Mouse (Mus musculus): ENCODE results near the gene Ttc7b. TPM values are rescaled to one million over a fixed set of nuclear protein-coding genes. Genes with fewer than 3 reads are reported as not detected.

Ttc7b gene
- polyA plus RNA-seq, 1 experiment from 2014 or later, result 6.3 TPM

DNA sequence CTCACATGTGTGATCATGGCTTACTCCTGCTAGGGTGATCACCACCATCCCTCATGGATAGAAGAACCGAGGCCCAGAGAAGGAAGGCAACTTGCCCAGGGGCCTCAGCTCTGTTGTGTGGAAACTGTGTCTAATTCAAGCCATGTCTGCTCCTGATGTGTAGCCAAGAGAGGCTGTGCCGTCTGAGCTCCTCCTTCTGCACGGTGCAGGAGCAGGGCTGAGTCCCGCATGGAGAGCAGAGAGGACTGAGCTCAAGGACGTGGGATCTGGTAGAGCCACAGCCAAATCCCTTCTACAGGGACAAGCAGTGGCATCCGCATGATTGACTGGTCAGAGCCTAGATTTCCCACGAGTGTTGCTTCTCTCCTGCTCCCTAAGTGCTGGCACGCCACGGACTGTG, 204.5 kb downstream of the Ttc7b start:
- no peak overlapping the region for H3K4me3 ChIP-seq (replicated peaks)
- peaks cover 11% of the 10 kb centered on the region for H3K36me3 ChIP-seq
- peak; percentile 41 for ATAC-seq
- WGBS, result 76% methylated on average over 9 of the region's 9 CpGs
- H3K27me3 ChIP-seq, result no peaks in the 10 kb centered on the region
- peak overlapping the region; percentile 87 for H3K27ac ChIP-seq
- H3K9ac ChIP-seq (replicated peaks), result 0 out of 2 replicates have a peak overlapping the region, but pooled peaks have one; percentile 30
- H3K4me1 ChIP-seq (replicated peaks), result peaks cover 73% of the 10 kb centered on the region
- no peak overlapping the region for H3K4me2 ChIP-seq (replicated peaks)
- H3K9me3 ChIP-seq, result no peaks in the 10 kb centered on the region

GRCm38 (mm10) chr12:100315119-100315885, 205.3 kb downstream of the Ttc7b start:
- 0 out of 2 replicates have a peak overlapping the region, but pooled peaks have one; percentile 7 for H3K9ac ChIP-seq (replicated peaks)
- H3K4me2 ChIP-seq (replicated peaks), result no peak overlapping the region
- 54% methylated on average over 8 of the region's 8 CpGs for WGBS
- H3K9me3 ChIP-seq, result no peaks in the 10 kb centered on the region
- no peak overlapping the region for H3K4me3 ChIP-seq (replicated peaks)
- ATAC-seq, result peak; percentile 49
- no peaks in the 10 kb centered on the region for H3K27me3 ChIP-seq
- peak overlapping the region; percentile 87 for H3K27ac ChIP-seq
- H3K4me1 ChIP-seq (replicated peaks), result peaks cover 81% of the 10 kb centered on the region
- H3K36me3 ChIP-seq, result peaks cover 11% of the 10 kb centered on the region

DNA sequence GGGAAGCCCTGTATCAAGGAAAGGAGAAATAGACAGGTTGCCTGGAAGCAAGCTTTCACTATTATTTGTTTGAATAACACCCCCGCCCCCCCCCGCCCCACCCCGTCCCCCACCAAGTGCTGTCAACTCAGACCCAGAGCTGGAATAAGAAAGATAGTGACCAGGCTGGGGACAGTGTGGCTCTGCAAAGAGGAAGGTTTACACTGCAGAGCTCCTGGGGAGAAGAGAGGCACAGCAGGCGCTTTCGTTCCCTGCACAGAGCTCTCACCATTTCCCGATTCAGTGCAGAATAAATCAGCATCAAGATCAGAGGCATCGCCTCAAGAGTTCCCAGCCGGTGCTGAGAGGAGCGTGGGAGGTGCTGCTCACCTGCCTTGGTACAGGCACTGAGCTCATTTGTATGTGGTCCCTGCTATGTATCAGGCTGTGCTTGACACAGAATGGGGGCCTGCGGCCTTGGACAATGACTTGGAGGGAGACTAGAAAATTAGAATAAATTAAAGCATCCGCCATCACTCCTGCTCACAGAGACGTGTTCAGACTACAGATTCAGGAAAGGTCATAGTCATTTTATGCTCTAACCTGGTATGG, 206.7 kb downstream of the Ttc7b start:
- H3K9me3 ChIP-seq, result no peaks in the 10 kb centered on the region
- 22% methylated on average over 12 of the region's 12 CpGs for WGBS
- no peaks in the 10 kb centered on the region for H3K27me3 ChIP-seq
- H3K27ac ChIP-seq, result peak overlapping the region; percentile 87
- peak overlapping the region; percentile 30; the same call in 1 of the 2 replicates for H3K9ac ChIP-seq (replicated peaks)
- ATAC-seq, result peak; percentile 78
- H3K36me3 ChIP-seq, result no peaks in the 10 kb centered on the region; the same call in 1 of the 2 replicates
- H3K4me2 ChIP-seq (replicated peaks), result peak overlapping the region; percentile 14; the same call in 1 of the 2 replicates
- H3K4me1 ChIP-seq (replicated peaks), result peaks cover 86% of the 10 kb centered on the region
- H3K4me3 ChIP-seq (replicated peaks), result no peak overlapping the region

- Histone ChIP-seq H3K27me3 (no peaks in the 10 kb centered on the region), H3K9me3 (no peaks in the 10 kb centered on the region), H3K4me2 (replicated peaks) (no peak overlapping the region), H3K4me3 (replicated peaks) (no peak overlapping the region), H3K27ac (peak overlapping the region; percentile 87), H3K36me3 (no peaks in the 10 kb centered on the region), H3K4me1 (replicated peaks) (peaks cover 90% of the 10 kb centered on the region), H3K9ac (replicated peaks) (0 out of 2 replicates have a peak overlapping the region, but pooled peaks have one; percentile 30)
- 77% methylated on average over 6 of the region's 6 CpGs for WGBS
- ATAC-seq, result no peak
Measured at GRCm38 (mm10) chr12:100313209-100313608, 207.4 kb downstream of the Ttc7b start.

GRCm38 (mm10) chr12:100310471-100311392, 209.9 kb downstream of the Ttc7b start:
- Histone ChIP-seq H3K27me3 (no peaks in the 10 kb centered on the region), H3K9ac (replicated peaks) (no peak overlapping the region), H3K9me3 (no peaks in the 10 kb centered on the region), H3K36me3 (no peaks in the 10 kb centered on the region), H3K27ac (0 out of 2 replicates have a peak overlapping the region, but pooled peaks have one; percentile 45), H3K4me2 (replicated peaks) (no peak overlapping the region), H3K4me1 (replicated peaks) (peaks cover 90% of the 10 kb centered on the region), H3K4me3 (replicated peaks) (no peak overlapping the region)
- 57% methylated on average over 6 of the region's 6 CpGs for WGBS
- ATAC-seq, result no peak

- Histone ChIP-seq H3K27me3 (no peaks in the 10 kb centered on the region), H3K4me1 (replicated peaks) (peaks cover 85% of the 10 kb centered on the region), H3K9ac (replicated peaks) (no peak overlapping the region), H3K36me3 (no peaks in the 10 kb centered on the region), H3K4me2 (replicated peaks) (no peak overlapping the region), H3K4me3 (replicated peaks) (no peak overlapping the region), H3K9me3 (no peaks in the 10 kb centered on the region), H3K27ac (peak overlapping the region; percentile 54; the same call in 1 of the 2 replicates)
- 71% methylated on average over 4 of the region's 4 CpGs for WGBS
- no peak for ATAC-seq
Measured at GRCm38 (mm10) chr12:100309201-100309600, 211.4 kb downstream of the Ttc7b start.

DNA sequence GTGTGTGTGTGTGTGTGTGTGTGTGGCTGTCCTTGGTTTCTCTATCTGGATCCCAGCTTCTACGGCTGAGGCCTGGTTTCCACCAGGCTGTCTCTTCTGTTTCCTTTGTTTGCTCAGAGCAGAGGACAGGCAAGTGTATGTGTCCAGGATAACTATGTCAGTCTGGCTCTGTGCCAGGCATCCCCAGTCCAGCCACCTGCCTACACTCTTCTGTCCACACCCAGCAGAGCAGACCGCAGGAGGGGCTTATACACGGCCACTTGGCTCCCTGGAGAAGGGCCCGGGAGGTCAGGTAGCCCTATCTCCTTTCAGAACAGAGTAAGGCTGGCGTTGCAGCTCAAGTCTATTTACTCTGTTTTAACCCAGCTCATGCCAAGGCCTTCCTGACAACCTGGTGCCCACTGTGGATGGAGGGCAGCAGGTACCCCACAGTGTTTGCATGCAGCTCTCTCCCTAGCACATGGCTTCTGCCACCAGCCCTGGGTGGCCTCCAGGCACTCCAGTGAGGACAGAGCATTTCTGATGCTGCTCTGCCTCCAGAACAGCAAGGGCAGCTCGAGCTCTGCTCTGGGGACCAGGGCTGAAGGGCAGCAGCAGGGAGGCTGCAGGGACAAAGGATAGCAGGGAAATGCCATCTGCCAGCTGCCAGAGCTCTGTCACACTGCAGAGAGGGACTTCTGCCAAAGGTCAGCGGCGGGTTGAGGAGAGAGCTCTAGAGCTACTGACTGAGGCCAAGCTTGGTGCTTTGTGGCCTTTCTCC, 212.9 kb downstream of the Ttc7b start:
- no peaks in the 10 kb centered on the region for H3K9me3 ChIP-seq
- H3K27me3 ChIP-seq, result no peaks in the 10 kb centered on the region
- ATAC-seq, result peak; percentile 58
- H3K4me2 ChIP-seq (replicated peaks), result no peak overlapping the region
- peak overlapping the region; percentile 85 for H3K27ac ChIP-seq
- 35% methylated on average over 8 of the region's 8 CpGs for WGBS
- H3K4me3 ChIP-seq (replicated peaks), result no peak overlapping the region
- peak overlapping the region; percentile 24 for H3K9ac ChIP-seq (replicated peaks)
- no peaks in the 10 kb centered on the region for H3K36me3 ChIP-seq
- peaks cover 70% of the 10 kb centered on the region for H3K4me1 ChIP-seq (replicated peaks)

DNA sequence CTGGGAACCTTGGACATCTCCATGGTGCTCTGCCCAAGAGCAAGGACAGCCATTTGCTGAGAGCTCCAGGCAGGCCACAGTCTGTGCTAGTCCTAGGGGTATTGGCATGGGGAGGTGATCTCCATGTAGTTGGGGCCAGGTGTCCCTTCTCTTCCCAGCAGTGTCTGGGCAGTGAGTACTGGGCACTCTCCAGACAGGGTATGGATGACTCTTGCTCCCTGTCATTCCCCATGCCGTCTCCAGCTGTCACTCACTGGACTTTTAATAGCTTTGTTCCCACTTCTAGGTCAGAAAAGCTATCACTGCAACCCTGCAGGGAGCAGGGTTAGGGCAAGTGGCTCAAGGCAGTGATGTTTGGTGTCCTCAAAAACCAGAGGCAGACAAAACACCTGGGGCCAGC, 214.3 kb downstream of the Ttc7b start:
- no peak for ATAC-seq
- H3K27me3 ChIP-seq, result no peaks in the 10 kb centered on the region
- H3K27ac ChIP-seq, result no peak overlapping the region
- no peak overlapping the region for H3K9ac ChIP-seq (replicated peaks)
- 67% methylated on average over 1 of the region's 1 CpGs for WGBS
- H3K4me2 ChIP-seq (replicated peaks), result no peak overlapping the region
- no peak overlapping the region for H3K4me3 ChIP-seq (replicated peaks)
- peaks cover 62% of the 10 kb centered on the region for H3K4me1 ChIP-seq (replicated peaks)
- H3K36me3 ChIP-seq, result peaks cover 5% of the 10 kb centered on the region
- no peaks in the 10 kb centered on the region for H3K9me3 ChIP-seq

- ATAC-seq, result no peak
- Histone ChIP-seq H3K4me3 (replicated peaks) (no peak overlapping the region), H3K9me3 (no peaks in the 10 kb centered on the region), H3K4me2 (replicated peaks) (no peak overlapping the region), H3K4me1 (replicated peaks) (peaks cover 50% of the 10 kb centered on the region), H3K9ac (replicated peaks) (no peak overlapping the region), H3K27me3 (no peaks in the 10 kb centered on the region), H3K27ac (0 out of 2 replicates have a peak overlapping the region, but pooled peaks have one; percentile 4), H3K36me3 (peaks cover 15% of the 10 kb centered on the region)
- WGBS, result 63% methylated on average over 4 of the region's 4 CpGs
Measured at GRCm38 (mm10) chr12:100305051-100305673, 215.5 kb downstream of the Ttc7b start.

- Histone ChIP-seq H3K4me2 (replicated peaks) (no peak overlapping the region), H3K27ac (no peak overlapping the region), H3K4me3 (replicated peaks) (no peak overlapping the region), H3K9ac (replicated peaks) (no peak overlapping the region), H3K27me3 (no peaks in the 10 kb centered on the region), H3K4me1 (replicated peaks) (peaks cover 42% of the 10 kb centered on the region), H3K9me3 (no peaks in the 10 kb centered on the region), H3K36me3 (peaks cover 21% of the 10 kb centered on the region)
- no peak for ATAC-seq
- WGBS, result 88% methylated on average over 2 of the region's 2 CpGs
Measured at GRCm38 (mm10) chr12:100304280-100304679, 216.3 kb downstream of the Ttc7b start.

GRCm38 (mm10) chr12:100303141-100303540, 217.5 kb downstream of the Ttc7b start:
- H3K9me3 ChIP-seq, result no peaks in the 10 kb centered on the region
- no peak overlapping the region for H3K9ac ChIP-seq (replicated peaks)
- WGBS, result 85% methylated on average over 7 of the region's 7 CpGs
- peaks cover 24% of the 10 kb centered on the region for H3K36me3 ChIP-seq
- H3K27ac ChIP-seq, result no peak overlapping the region
- H3K4me2 ChIP-seq (replicated peaks), result no peak overlapping the region
- no peaks in the 10 kb centered on the region for H3K27me3 ChIP-seq
- ATAC-seq, result no peak
- H3K4me3 ChIP-seq (replicated peaks), result no peak overlapping the region
- peaks cover 31% of the 10 kb centered on the region for H3K4me1 ChIP-seq (replicated peaks)
